Mouse (Mus musculus) stomach, embryonic 14.5 days (tissue): ENCODE data around the gene Amz2. TPM values are rescaled to one million over a fixed set of nuclear protein-coding genes. Genes with fewer than 3 reads are reported as not detected.

Source experiments
- ATAC-seq: fragments of 200-750 bp; cut with Nextera tagmentation; 2 replicates; pipeline ENCODE4 v1.8.0; 2017; ENCODE audit warnings: low read depth, moderate TSS enrichment; ENCODE audit not compliant: insufficient number of reproducible peaks, insufficient read depth, low FRiP score
- H3K27ac ChIP-seq: fragments of 300-500 bp; sonication (generic); 2 replicates; pipeline ENCODE4 v1.5.1; 2014; ENCODE audit warnings: mild to moderate bottlenecking, low read length, moderate library complexity, mixed read lengths
- H3K27me3 ChIP-seq: fragments of 300-500 bp; sonication (generic); 2 replicates; pipeline ENCODE4 v1.6.1; 2014; ENCODE audit warnings: low read length, control low read depth, mixed read lengths; ENCODE audit not compliant: control insufficient read depth, insufficient read depth
- H3K36me3 ChIP-seq: fragments of 300-500 bp; sonication (generic); 2 replicates; pipeline ENCODE4 v1.6.1; 2014; ENCODE audit warnings: mild to moderate bottlenecking, control low read depth, low read length, moderate library complexity, mixed read lengths; ENCODE audit not compliant: control insufficient read depth, insufficient read depth
- H3K4me1 ChIP-seq: fragments of 300-500 bp; sonication (generic); 2 replicates; pipeline ENCODE4 v1.6.1; 2014; ENCODE audit warnings: low read length, control low read depth, mixed read lengths; ENCODE audit not compliant: control insufficient read depth, insufficient read depth
- H3K4me2 ChIP-seq: fragments of 300-500 bp; sonication (generic); replicated peaks from 2 replicates; pipeline ENCODE4 v1.6.1; 2014; ENCODE audit warnings: low read depth, low read length, control low read depth
- H3K4me3 ChIP-seq: fragments of 300-500 bp; sonication (generic); 2 replicates; pipeline ENCODE4 v1.5.1; 2014; ENCODE audit warnings: low read depth, low read length, control low read depth
- H3K9ac ChIP-seq: fragments of 300-500 bp; sonication (generic); replicated peaks from 2 replicates; pipeline ENCODE4 v1.6.1; 2014; ENCODE audit warnings: low read depth, mild to moderate bottlenecking, control low read depth, low read length, moderate library complexity, mixed read lengths
- H3K9me3 ChIP-seq: fragments of 300-500 bp; sonication (generic); 2 replicates; pipeline ENCODE4 v1.6.1; 2016; ENCODE audit warnings: low read depth, low read length, control low read depth; ENCODE audit not compliant: control insufficient read depth
- WGBS: fragments of 180-500 bp; shearing (Covaris S2); extraction: QIAGEN DNeasy Blood & Tissue Kit; methylation state at CpG from one replicate; pipeline ENCODE4 v1.1.7; 2014; 5-methylcytosine and 5-hydroxymethylcytosine counted together
- polyA plus RNA-seq: library from polyadenylated mRNA; unstranded; fragments of >200 nt; fragmentation: Nextera tagmentation; extraction: Ambion mirVana; gene quantifications from 2 replicates; pipeline ENCODE4 v1.2.1, GENCODE M21; 2014

The Amz2 gene
- polyA plus RNA-seq, 1 experiment from 2014 or later, result 42.8 TPM

GRCm38 (mm10) chr11:109426272-109426586, 483 bp downstream of the Amz2 start:
- Histone ChIP-seq H3K27ac (peak overlapping the region; percentile 85), H3K4me3 (peak overlapping the region; percentile 64), H3K4me2 (peak overlapping the region; percentile 62), H3K27me3 (no peaks in the 10 kb centered on the region), H3K9ac (peak overlapping the region; percentile 60), H3K4me1 (peaks cover 5% of the 10 kb centered on the region), H3K36me3 (peaks cover 12% of the 10 kb centered on the region; the same call in 1 of the 2 replicates), H3K9me3 (peaks cover 4% of the 10 kb centered on the region; the same call in 1 of the 2 replicates)
- no peak for ATAC-seq
- under 1% methylated on average over 11 of the region's 11 CpGs for WGBS

- ATAC-seq, result no peak
- Histone ChIP-seq H3K4me3 (no peak overlapping the region), H3K4me2 (no peak overlapping the region), H3K4me1 (peaks cover 5% of the 10 kb centered on the region), H3K9me3 (peaks cover under 1% of the 10 kb centered on the region; the same call in 1 of the 2 replicates), H3K9ac (no peak overlapping the region), H3K27ac (no peak overlapping the region), H3K36me3 (peaks cover 12% of the 10 kb centered on the region; the same call in 1 of the 2 replicates), H3K27me3 (no peaks in the 10 kb centered on the region)
- WGBS, result 92% methylated on average over 5 of the region's 5 CpGs
Measured at GRCm38 (mm10) chr11:109427353-109427752, 1.6 kb downstream of the Amz2 start.

DNA sequence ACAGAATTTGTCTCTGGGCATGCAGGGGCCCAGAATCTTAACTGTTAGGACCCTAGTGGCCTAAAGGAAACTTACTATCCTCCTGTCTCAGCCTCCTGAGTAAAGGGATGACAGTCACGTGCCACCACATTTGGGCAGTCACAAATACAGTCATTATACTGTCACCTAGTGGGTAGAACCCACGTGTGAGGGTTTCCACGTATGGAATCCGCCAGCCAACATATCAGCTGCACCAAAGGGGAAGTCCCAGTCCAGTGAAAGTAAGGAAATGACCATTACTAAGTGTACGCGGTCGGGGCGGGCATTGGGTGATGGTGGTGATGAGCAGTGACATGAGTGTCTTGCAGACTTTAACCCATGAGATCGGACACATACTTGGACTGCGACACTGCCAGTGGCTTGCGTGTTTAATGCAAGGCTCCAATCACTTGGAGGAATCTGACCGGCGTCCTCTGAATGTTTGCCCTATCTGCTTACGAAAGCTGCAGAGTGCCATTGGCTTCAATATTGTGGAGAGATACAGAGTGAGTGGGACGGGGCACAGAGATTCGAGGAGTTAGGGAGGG, 8.6 kb downstream of the Amz2 start:
- H3K9ac ChIP-seq, result no peak overlapping the region
- H3K27ac ChIP-seq, result no peak overlapping the region
- no peaks in the 10 kb centered on the region for H3K9me3 ChIP-seq
- H3K36me3 ChIP-seq, result peaks cover 49% of the 10 kb centered on the region
- H3K4me1 ChIP-seq, result no peaks in the 10 kb centered on the region
- WGBS, result 92% methylated on average over 16 of the region's 16 CpGs
- H3K4me3 ChIP-seq, result no peak overlapping the region
- H3K4me2 ChIP-seq, result no peak overlapping the region
- no peak for ATAC-seq
- no peaks in the 10 kb centered on the region for H3K27me3 ChIP-seq

- Histone ChIP-seq H3K4me2 (no peak overlapping the region), H3K9ac (no peak overlapping the region), H3K27me3 (no peaks in the 10 kb centered on the region), H3K27ac (no peak overlapping the region), H3K9me3 (no peaks in the 10 kb centered on the region), H3K4me3 (no peak overlapping the region), H3K4me1 (no peaks in the 10 kb centered on the region), H3K36me3 (peaks cover 38% of the 10 kb centered on the region)
- ATAC-seq, result no peak
- 71% methylated on average over 7 of the region's 8 CpGs for WGBS
Measured at GRCm38 (mm10) chr11:109436889-109437288, 11.1 kb downstream of the Amz2 start.

GRCm38 (mm10) chr11:109439209-109439608, 13.5 kb downstream of the Amz2 start:
- H3K4me1 ChIP-seq, result no peaks in the 10 kb centered on the region
- H3K4me3 ChIP-seq, result peak overlapping the region; percentile 30
- no peak for ATAC-seq
- H3K27me3 ChIP-seq, result no peaks in the 10 kb centered on the region
- H3K27ac ChIP-seq, result no peak overlapping the region
- H3K9ac ChIP-seq, result no peak overlapping the region
- 20% methylated on average over 5 of the region's 5 CpGs for WGBS
- H3K4me2 ChIP-seq, result peak overlapping the region; percentile 50
- H3K9me3 ChIP-seq, result no peaks in the 10 kb centered on the region
- H3K36me3 ChIP-seq, result peaks cover 33% of the 10 kb centered on the region

- no peaks in the 10 kb centered on the region for H3K4me1 ChIP-seq
- peak overlapping the region; percentile 2 for H3K9ac ChIP-seq
- peak overlapping the region; percentile 50 for H3K4me2 ChIP-seq
- H3K9me3 ChIP-seq, result no peaks in the 10 kb centered on the region
- H3K27me3 ChIP-seq, result no peaks in the 10 kb centered on the region
- 1% methylated on average over 32 of the region's 32 CpGs for WGBS
- H3K27ac ChIP-seq, result peak overlapping the region; percentile 29; the same call in 1 of the 2 replicates
- ATAC-seq, result peak; percentile 70
- H3K36me3 ChIP-seq, result peaks cover 27% of the 10 kb centered on the region
- peak overlapping the region; percentile 30 for H3K4me3 ChIP-seq
Measured at GRCm38 (mm10) chr11:109439829-109440340, 14.1 kb downstream of the Amz2 start.

- no peaks in the 10 kb centered on the region for H3K9me3 ChIP-seq
- ATAC-seq, result no peak
- no peaks in the 10 kb centered on the region for H3K4me1 ChIP-seq
- H3K27me3 ChIP-seq, result no peaks in the 10 kb centered on the region
- 72% methylated on average over 4 of the region's 4 CpGs for WGBS
- no peak overlapping the region for H3K27ac ChIP-seq
- H3K4me3 ChIP-seq, result peak overlapping the region; percentile 30; the same call in 1 of the 2 replicates
- H3K36me3 ChIP-seq, result peaks cover 19% of the 10 kb centered on the region; the same call in 1 of the 2 replicates
- H3K9ac ChIP-seq, result no peak overlapping the region
- H3K4me2 ChIP-seq, result peak overlapping the region; percentile 50; the same call in 1 of the 2 replicates
Measured at GRCm38 (mm10) chr11:109440641-109441040, 14.9 kb downstream of the Amz2 start.

- Histone ChIP-seq H3K27ac (no peak overlapping the region), H3K9ac (no peak overlapping the region), H3K9me3 (no peaks in the 10 kb centered on the region), H3K36me3 (peaks cover 16% of the 10 kb centered on the region; the same call in 1 of the 2 replicates), H3K27me3 (no peaks in the 10 kb centered on the region), H3K4me1 (no peaks in the 10 kb centered on the region), H3K4me3 (no peak overlapping the region), H3K4me2 (no peak overlapping the region)
- 68% methylated on average over 3 of the region's 3 CpGs for WGBS
- ATAC-seq, result no peak
Measured at GRCm38 (mm10) chr11:109441119-109441518, 15.4 kb downstream of the Amz2 start.
